Mouse (Mus musculus): Measurements from ENCODE around the gene Bcl2l12. TPM values are rescaled to one million over a fixed set of nuclear protein-coding genes. Genes with fewer than 3 reads are reported as not detected.

Bcl2l12 gene
- polyA plus RNA-seq (2016; fragmentation: Nextera tagmentation; extraction: Ambion mirVana): 87.0 and 90.7 TPM in 2 replicates

DNA sequence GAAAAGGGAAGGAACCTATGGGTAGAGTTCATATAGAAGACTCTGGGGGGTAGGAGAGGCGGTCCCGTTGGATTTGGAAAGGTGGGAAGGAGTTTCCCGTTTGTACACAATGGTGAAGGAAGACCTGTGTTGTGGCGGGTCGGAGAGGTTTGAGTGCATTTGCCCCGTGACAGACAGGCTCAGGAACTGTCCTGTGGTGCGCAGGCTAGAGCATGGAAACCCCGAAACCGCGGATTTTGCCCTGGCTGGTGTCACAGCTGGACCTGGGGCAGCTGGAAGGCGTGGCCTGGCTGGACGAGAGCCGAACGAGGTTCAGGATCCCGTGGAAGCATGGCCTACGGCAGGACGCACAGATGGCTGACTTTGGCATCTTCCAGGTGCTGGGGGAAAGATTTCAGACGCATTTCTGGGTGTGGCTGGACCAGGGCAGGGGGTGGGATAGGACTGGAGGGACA is at the start of gene Bcl2l12:
Gene Bcl2l12 (minus strand): TSS at position 212 of the 455 bp plus-strand sequence.
- Histone ChIP-seq H3K27me3 (replicated peaks; ENCODE audit: low read depth, poor library complexity, severe bottlenecking) (no peaks in the 10 kb centered on the region), H3K9me3 (no peaks in the 10 kb centered on the region), H3K4me1 (peaks cover 36% of the 10 kb centered on the region), H3K4me3 (peak within 1 kb of the TSS; percentile 84), H3K36me3 (replicated peaks) (peaks cover 73% of the 10 kb centered on the region), H3K27ac (replicated peaks) (peak within 1 kb of the TSS; percentile 95)
- 4% methylated on average over 18 of the region's 18 CpGs for WGBS
- DNase-seq (ENCODE audit: low spot score): peak; percentile 67

DNA sequence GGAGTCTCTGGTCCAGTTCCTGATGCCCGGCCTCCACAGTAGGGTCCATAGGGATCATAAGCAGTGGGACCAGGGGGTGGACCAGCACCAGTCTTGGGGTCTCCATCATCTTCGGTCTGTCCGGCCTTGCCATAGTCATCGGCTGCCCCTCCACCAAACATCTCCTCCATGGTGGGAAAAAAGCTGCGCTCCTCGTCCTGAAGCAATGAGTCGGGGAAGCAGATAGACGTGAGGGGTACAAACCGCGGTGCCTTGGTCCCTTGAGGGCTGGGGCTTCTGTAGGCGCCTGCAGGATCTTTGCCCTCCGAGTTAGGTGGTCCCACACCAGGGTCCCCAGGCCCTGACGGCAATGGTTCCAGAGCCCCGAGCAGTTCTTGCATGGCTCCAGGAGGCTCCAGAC is 49.0 kb upstream of the Bcl2l12 start:
- H3K9me3 ChIP-seq: no peaks in the 10 kb centered on the region
- no peak for DNase-seq (ENCODE audit: low spot score)
- H3K36me3 ChIP-seq (replicated peaks): peaks cover 89% of the 10 kb centered on the region
- H3K4me1 ChIP-seq: peaks cover 42% of the 10 kb centered on the region
- no peak overlapping the region for H3K27ac ChIP-seq (replicated peaks)
- H3K4me3 ChIP-seq: peak overlapping the region; percentile 23; the same call in 1 of the 2 replicates
- WGBS: 97% methylated on average over 14 of the region's 14 CpGs
- H3K27me3 ChIP-seq (replicated peaks; ENCODE audit: low read depth, poor library complexity, severe bottlenecking): no peaks in the 10 kb centered on the region

GRCm38 (mm10) chr7:45046853-45047350 is 48.4 kb upstream of the Bcl2l12 start:
- peaks cover 95% of the 10 kb centered on the region for H3K36me3 ChIP-seq (replicated peaks)
- H3K4me3 ChIP-seq: peak overlapping the region; percentile 23; the same call in 1 of the 2 replicates
- 95% methylated on average over 26 of the region's 26 CpGs for WGBS
- H3K27ac ChIP-seq (replicated peaks): no peak overlapping the region
- H3K27me3 ChIP-seq (replicated peaks; ENCODE audit: low read depth, poor library complexity, severe bottlenecking): no peaks in the 10 kb centered on the region
- H3K4me1 ChIP-seq: peaks cover 39% of the 10 kb centered on the region
- DNase-seq (ENCODE audit: low spot score): no peak
- H3K9me3 ChIP-seq: no peaks in the 10 kb centered on the region

DNA sequence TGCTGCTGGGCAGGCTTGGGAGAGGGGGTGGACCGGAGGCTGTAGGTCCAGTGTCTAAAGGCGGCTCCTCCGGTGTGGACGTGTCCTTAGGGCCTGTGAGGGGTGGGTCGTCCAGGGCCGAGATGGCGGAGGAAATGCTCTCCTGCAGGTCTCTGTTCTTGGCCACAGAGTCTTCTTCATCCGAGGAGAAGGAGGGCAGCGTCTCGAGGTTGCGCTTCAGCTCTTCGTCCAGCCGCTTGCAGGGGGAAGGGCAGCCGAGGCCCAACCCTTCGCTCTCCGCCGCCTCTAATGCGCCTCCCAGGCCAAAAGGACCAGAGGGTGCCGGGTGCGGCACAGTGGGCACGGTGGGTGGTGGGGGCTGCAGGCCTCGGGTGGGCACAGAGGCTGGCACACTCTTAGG is 47.2 kb upstream of the Bcl2l12 start:
- WGBS: 92% methylated on average over 22 of the region's 22 CpGs
- Histone ChIP-seq H3K27me3 (replicated peaks; ENCODE audit: low read depth, poor library complexity, severe bottlenecking) (no peaks in the 10 kb centered on the region), H3K9me3 (no peaks in the 10 kb centered on the region), H3K36me3 (replicated peaks) (peaks cover 100% of the 10 kb centered on the region), H3K27ac (replicated peaks) (no peak overlapping the region), H3K4me3 (peak overlapping the region; percentile 25; the same call in 1 of the 2 replicates), H3K4me1 (peaks cover 27% of the 10 kb centered on the region)
- no peak for DNase-seq (ENCODE audit: low spot score)

GRCm38 (mm10) chr7:45043307-45043706 is 44.8 kb upstream of the Bcl2l12 start:
- 95% methylated on average over 14 of the region's 14 CpGs for WGBS
- H3K4me3 ChIP-seq: peak overlapping the region; percentile 6; the same call in 1 of the 2 replicates
- no peak overlapping the region for H3K27ac ChIP-seq (replicated peaks)
- no peak for DNase-seq (ENCODE audit: low spot score)
- no peaks in the 10 kb centered on the region for H3K27me3 ChIP-seq (replicated peaks; ENCODE audit: low read depth, poor library complexity, severe bottlenecking)
- H3K4me1 ChIP-seq: peaks cover 10% of the 10 kb centered on the region
- H3K9me3 ChIP-seq: no peaks in the 10 kb centered on the region
- peaks cover 100% of the 10 kb centered on the region for H3K36me3 ChIP-seq (replicated peaks)

- Histone ChIP-seq H3K36me3 (replicated peaks) (peaks cover 100% of the 10 kb centered on the region), H3K27ac (replicated peaks) (no peak overlapping the region), H3K9me3 (no peaks in the 10 kb centered on the region), H3K4me1 (no peaks in the 10 kb centered on the region), H3K4me3 (no peak overlapping the region), H3K27me3 (replicated peaks; ENCODE audit: low read depth, poor library complexity, severe bottlenecking) (no peaks in the 10 kb centered on the region)
- 93% methylated on average over 9 of the region's 9 CpGs for WGBS
- no peak for DNase-seq (ENCODE audit: low spot score)
These were observed 42.3 kb upstream of the Bcl2l12 start for GRCm38 (mm10) chr7:45040851-45041250.

- no peak for DNase-seq (ENCODE audit: low spot score)
- no peaks in the 10 kb centered on the region for H3K27me3 ChIP-seq (replicated peaks; ENCODE audit: low read depth, poor library complexity, severe bottlenecking)
- WGBS: 94% methylated on average over 9 of the region's 9 CpGs
- H3K36me3 ChIP-seq (replicated peaks): peaks cover 100% of the 10 kb centered on the region
- H3K4me1 ChIP-seq: no peaks in the 10 kb centered on the region
- H3K9me3 ChIP-seq: no peaks in the 10 kb centered on the region
- no peak overlapping the region for H3K27ac ChIP-seq (replicated peaks)
- H3K4me3 ChIP-seq: no peak overlapping the region
These were observed 39.9 kb upstream of the Bcl2l12 start for GRCm38 (mm10) chr7:45038411-45038810.

DNA sequence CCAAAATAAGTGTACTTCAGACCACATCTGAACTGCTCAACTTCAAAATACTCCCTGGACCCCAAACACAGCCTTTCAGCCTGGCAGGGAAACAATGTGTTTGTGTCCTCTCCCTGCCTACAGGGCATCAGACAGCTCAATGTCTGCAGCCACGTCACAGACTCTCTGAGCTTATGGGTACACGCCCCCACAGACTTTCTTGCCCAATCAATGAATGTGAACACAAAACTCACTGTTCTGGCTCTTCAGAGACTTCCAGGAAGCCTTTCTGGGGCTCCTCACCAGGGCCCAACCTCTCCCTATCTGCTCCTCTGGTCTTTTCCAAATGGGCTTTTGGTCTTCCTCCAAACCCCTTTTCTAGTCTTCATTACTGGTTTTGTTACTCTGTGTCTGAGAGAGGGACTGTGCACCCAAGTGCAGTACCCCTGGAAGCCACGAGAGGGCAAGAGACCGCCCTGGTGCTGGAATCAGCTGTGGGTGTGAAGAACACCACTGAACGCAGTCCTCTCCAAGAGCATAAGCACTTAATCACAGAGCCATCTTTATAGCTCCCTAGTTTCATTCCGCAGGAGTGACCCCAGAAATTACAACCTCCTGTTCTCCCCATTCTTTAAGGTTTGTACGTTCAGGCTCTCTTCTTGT is 39.3 kb upstream of the Bcl2l12 start:
- H3K4me3 ChIP-seq: 0 out of 2 replicates have a peak overlapping the region, but pooled peaks have one; percentile 21
- no peaks in the 10 kb centered on the region for H3K27me3 ChIP-seq (replicated peaks; ENCODE audit: low read depth, poor library complexity, severe bottlenecking)
- H3K9me3 ChIP-seq: no peaks in the 10 kb centered on the region
- 73% methylated on average over 7 of the region's 7 CpGs for WGBS
- no peaks in the 10 kb centered on the region for H3K4me1 ChIP-seq
- H3K36me3 ChIP-seq (replicated peaks): peaks cover 100% of the 10 kb centered on the region
- peak; percentile 65 for DNase-seq (ENCODE audit: low spot score)
- no peak overlapping the region for H3K27ac ChIP-seq (replicated peaks)

GRCm38 (mm10) chr7:45036702-45037101 is 38.2 kb upstream of the Bcl2l12 start:
- Histone ChIP-seq H3K36me3 (replicated peaks) (peaks cover 100% of the 10 kb centered on the region), H3K4me1 (no peaks in the 10 kb centered on the region), H3K27me3 (replicated peaks; ENCODE audit: low read depth, poor library complexity, severe bottlenecking) (no peaks in the 10 kb centered on the region), H3K4me3 (no peak overlapping the region), H3K9me3 (no peaks in the 10 kb centered on the region), H3K27ac (replicated peaks) (no peak overlapping the region)
- DNase-seq (ENCODE audit: low spot score): no peak
- 87% methylated on average over 11 of the region's 11 CpGs for WGBS

DNA sequence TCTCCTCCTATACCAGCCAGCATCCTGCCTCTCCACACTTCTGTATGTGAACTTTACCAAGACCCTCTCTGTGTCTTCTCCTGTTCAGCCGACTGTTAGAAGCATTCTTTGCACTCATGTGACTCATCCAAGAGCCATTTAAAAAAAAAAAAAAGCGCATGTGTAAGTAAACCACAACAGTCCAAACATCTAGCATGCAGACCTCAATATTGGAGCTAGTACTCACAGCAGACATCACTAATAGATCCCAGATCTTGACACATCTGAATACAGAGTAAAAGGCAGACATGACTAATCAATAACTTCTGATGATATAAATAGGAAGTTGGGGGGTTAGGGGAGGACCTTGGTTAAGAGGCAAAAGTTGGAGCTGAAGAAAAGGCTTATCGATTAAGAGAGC is 37.1 kb upstream of the Bcl2l12 start:
- Histone ChIP-seq H3K27me3 (replicated peaks; ENCODE audit: low read depth, poor library complexity, severe bottlenecking) (no peaks in the 10 kb centered on the region), H3K9me3 (no peaks in the 10 kb centered on the region), H3K27ac (replicated peaks) (no peak overlapping the region), H3K4me1 (no peaks in the 10 kb centered on the region), H3K36me3 (replicated peaks) (peaks cover 100% of the 10 kb centered on the region), H3K4me3 (no peak overlapping the region)
- no peak for DNase-seq (ENCODE audit: low spot score)
- WGBS: 87% methylated on average over 3 of the region's 3 CpGs

GRCm38 (mm10) chr7:45033722-45034359 is 35.3 kb upstream of the Bcl2l12 start:
- WGBS: 95% methylated on average over 19 of the region's 19 CpGs
- peaks cover 100% of the 10 kb centered on the region for H3K36me3 ChIP-seq (replicated peaks)
- no peak for DNase-seq (ENCODE audit: low spot score)
- no peak overlapping the region for H3K4me3 ChIP-seq
- no peak overlapping the region for H3K27ac ChIP-seq (replicated peaks)
- H3K9me3 ChIP-seq: no peaks in the 10 kb centered on the region
- no peaks in the 10 kb centered on the region for H3K4me1 ChIP-seq
- H3K27me3 ChIP-seq (replicated peaks; ENCODE audit: low read depth, poor library complexity, severe bottlenecking): no peaks in the 10 kb centered on the region

DNA sequence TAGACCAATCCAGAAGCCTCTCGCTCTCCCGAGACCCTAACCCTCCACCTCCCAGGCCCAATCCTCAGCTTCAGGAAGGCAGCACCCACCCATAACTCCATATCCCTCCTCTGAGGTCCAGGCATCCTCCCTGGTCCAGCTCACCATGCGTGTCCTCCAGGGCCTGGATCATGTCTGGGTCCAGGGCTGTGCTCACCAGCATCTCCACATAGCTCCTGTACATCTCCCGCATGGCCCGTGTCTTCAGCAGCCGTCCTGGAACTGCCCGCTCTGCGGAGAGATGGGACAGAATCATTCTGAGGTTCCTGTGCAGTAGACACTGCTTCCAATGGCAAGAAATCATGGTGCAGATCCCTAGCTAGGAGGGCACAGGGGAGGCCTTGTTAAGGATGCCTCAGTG is 32.3 kb upstream of the Bcl2l12 start:
- H3K27ac ChIP-seq (replicated peaks): no peak overlapping the region
- no peak for DNase-seq (ENCODE audit: low spot score)
- H3K4me3 ChIP-seq: no peak overlapping the region
- peaks cover 98% of the 10 kb centered on the region for H3K36me3 ChIP-seq (replicated peaks)
- H3K27me3 ChIP-seq (replicated peaks; ENCODE audit: low read depth, poor library complexity, severe bottlenecking): no peaks in the 10 kb centered on the region
- peaks cover 11% of the 10 kb centered on the region for H3K4me1 ChIP-seq
- H3K9me3 ChIP-seq: no peaks in the 10 kb centered on the region
- WGBS: 96% methylated on average over 8 of the region's 8 CpGs

- peaks cover 89% of the 10 kb centered on the region for H3K36me3 ChIP-seq (replicated peaks)
- DNase-seq (ENCODE audit: low spot score): no peak
- no peaks in the 10 kb centered on the region for H3K27me3 ChIP-seq (replicated peaks; ENCODE audit: low read depth, poor library complexity, severe bottlenecking)
These were observed 31.5 kb upstream of the Bcl2l12 start for GRCm38 (mm10) chr7:45029995-45030394.

More at GRCm38 (mm10) chr7:45029995-45030394, 31.5 kb upstream of the Bcl2l12 start:
- H3K4me3 ChIP-seq: no peak overlapping the region
- 95% methylated on average over 6 of the region's 6 CpGs for WGBS
- no peak overlapping the region for H3K27ac ChIP-seq (replicated peaks)
- H3K9me3 ChIP-seq: no peaks in the 10 kb centered on the region
- H3K4me1 ChIP-seq: peaks cover 15% of the 10 kb centered on the region
